Mouse (Mus musculus) MEL (cell line): Measurements from ENCODE around the gene Cisd3. TPM values are rescaled to one million over a fixed set of nuclear protein-coding genes. Genes with fewer than 3 reads are reported as not detected.
A peak's percentile ranks its signal among the peaks of the same experiment; 100 is the strongest.
"Not testable (repeated sequence)": the region's sequence is repeated elsewhere in the genome, so short reads cannot be mapped to it uniquely, and the experiment has no call there.

Experiments used
- DNase-seq: peaks from one replicate; pipeline ENCODE4 v3.0.0; 2011; ENCODE audit warnings: low read depth, low spot score
- H3K27ac ChIP-seq: 2 replicates; pipeline ENCODE4 v1.5.1; 2012; ENCODE audit warnings: low read depth, mild to moderate bottlenecking, control low read depth, low read length, moderate library complexity; ENCODE audit not compliant: control insufficient read depth
- H3K27me3 ChIP-seq, 2 experiments: fragments of 150-350 bp in 1 of 2; sonication (generic) in 1 of 2; 2 replicates each; pipeline ENCODE4 v1.6.1; 2012; ENCODE audit warnings: low read length in 2 of 2, mild to moderate bottlenecking in 2 of 2, improper control_type of control experiment in 1 of 2, moderate library complexity in 1 of 2; ENCODE audit not compliant: insufficient read depth in 2 of 2, control insufficient read depth in 1 of 2
- H3K36me3 ChIP-seq, 2 experiments: 2 replicates each; pipeline ENCODE4 v1.6.1; 2012 to 2014; ENCODE audit warnings: low read length in 2 of 2, improper control_type of control experiment in 1 of 2, inconsistent platforms in 1 of 2, mild to moderate bottlenecking in 1 of 2; ENCODE audit not compliant: insufficient read depth in 2 of 2, control insufficient read depth in 1 of 2
- H3K4me1 ChIP-seq, 2 experiments: fragments of 150-350 bp in 1 of 2; sonication (generic) in 1 of 2; 2 replicates each; pipeline ENCODE4 v1.6.1; 2012; ENCODE audit warnings: low read length in 2 of 2, improper control_type of control experiment in 1 of 2, mild to moderate bottlenecking in 1 of 2; ENCODE audit not compliant: insufficient read depth in 2 of 2, control insufficient read depth in 1 of 2
- H3K4me3 ChIP-seq, 2 experiments: fragments of 150-350 bp in 1 of 2; sonication (generic) in 1 of 2; 2 replicates each; pipeline ENCODE4 v1.5.1; 2012; ENCODE audit warnings: low read depth in 2 of 2, low read length in 2 of 2, mild to moderate bottlenecking in 2 of 2, moderate library complexity in 2 of 2, control low read depth in 1 of 2, improper control_type of control experiment in 1 of 2; ENCODE audit not compliant: control insufficient read depth in 1 of 2, insufficient read depth in 1 of 2
- H3K79me2 ChIP-seq: 2 replicates; pipeline ENCODE4 v1.6.1; 2012; ENCODE audit warnings: mild to moderate bottlenecking, low read length, moderate library complexity; ENCODE audit not compliant: control insufficient read depth, poor library complexity, insufficient read depth
- H3K9ac ChIP-seq: 2 replicates; pipeline ENCODE4 v1.6.1; 2012; ENCODE audit warnings: low read depth, mild to moderate bottlenecking, control low read depth, low read length, moderate library complexity; ENCODE audit not compliant: control insufficient read depth, poor library complexity, severe bottlenecking
- H3K9me3 ChIP-seq: fragments of 150-350 bp; sonication (generic); replicated peaks from 2 replicates; pipeline ENCODE4 v1.6.1; 2012; ENCODE audit warnings: mild to moderate bottlenecking, low read length, improper control_type of control experiment, moderate library complexity; ENCODE audit not compliant: insufficient read depth
- MAX ChIP-seq: IDR thresholded peaks from 2 replicates; pipeline ENCODE4 v1.6.1; 2011; ENCODE audit warnings: low read length, improper control_type of control experiment
- MEF2A ChIP-seq: IDR thresholded peaks from 2 replicates; pipeline ENCODE4 v1.6.1; 2014; ENCODE audit warnings: low read depth, mild to moderate bottlenecking, inconsistent platforms, low read length, improper control_type of control experiment; ENCODE audit not compliant: poor library complexity, insufficient replicate concordance, severe bottlenecking; ENCODE audit errors: extremely low read depth
- MYC ChIP-seq: IDR thresholded peaks from 2 replicates; pipeline ENCODE4 v1.6.1; 2011; ENCODE audit warnings: low read depth, mild to moderate bottlenecking, low read length, improper control_type of control experiment, moderate library complexity
- POLR2AphosphoS2 ChIP-seq: IDR thresholded peaks from 2 replicates; pipeline ENCODE4 v1.6.1; 2011; ENCODE audit warnings: low read length, improper control_type of control experiment
- RAD21 ChIP-seq: IDR thresholded peaks from 2 replicates; pipeline ENCODE4 v1.6.1; 2011; ENCODE audit warnings: mild to moderate bottlenecking, low read depth, low read length, improper control_type of control experiment
- TAL1 ChIP-seq: IDR thresholded peaks from 2 replicates; pipeline ENCODE4 v1.6.1; 2012; ENCODE audit warnings: mild to moderate bottlenecking, inconsistent platforms, low read length, moderate library complexity, mixed read lengths
- TBP ChIP-seq: IDR thresholded peaks from 2 replicates; pipeline ENCODE4 v1.8.0; 2011; ENCODE audit warnings: low read depth, low read length, improper control_type of control experiment
- USF2 ChIP-seq, 2 experiments: IDR thresholded peaks; 2 replicates each; pipeline ENCODE4 v1.6.1; 2011 to 2012; ENCODE audit warnings: improper control_type of control experiment in 2 of 2, low read length in 2 of 2, borderline replicate concordance in 1 of 2, inconsistent platforms in 1 of 2, low read depth in 1 of 2, mild to moderate bottlenecking in 1 of 2; ENCODE audit not compliant: insufficient read depth in 1 of 2
- polyA plus RNA-seq, 2 experiments: library from polyadenylated mRNA; stranded (reverse) in 1 of 2; unstranded in 1 of 2; fragments of >175 nt in 1 of 2; fragments of >200 nt in 1 of 2; gene quantifications; 2 replicates each; pipeline versions ENCODE4 v1.2.1 to v1.2.4; 2012; ENCODE audit warnings: low replicate concordance in 2 of 2, low read depth in 1 of 2; ENCODE audit not compliant: insufficient read length in 2 of 2, insufficient read depth in 1 of 2, missing spikeins in 1 of 2
- total RNA-seq: library from RNA; depleted of rRNA; stranded (reverse); fragments of 300-350 nt; gene quantifications from 2 replicates; pipeline ENCODE4 v1.2.3, GENCODE M21; 2012

The Cisd3 gene
- total and polyA plus RNA-seq, 3 experiments: 1.7 to 6.1 TPM; not detected in 1

DNA sequence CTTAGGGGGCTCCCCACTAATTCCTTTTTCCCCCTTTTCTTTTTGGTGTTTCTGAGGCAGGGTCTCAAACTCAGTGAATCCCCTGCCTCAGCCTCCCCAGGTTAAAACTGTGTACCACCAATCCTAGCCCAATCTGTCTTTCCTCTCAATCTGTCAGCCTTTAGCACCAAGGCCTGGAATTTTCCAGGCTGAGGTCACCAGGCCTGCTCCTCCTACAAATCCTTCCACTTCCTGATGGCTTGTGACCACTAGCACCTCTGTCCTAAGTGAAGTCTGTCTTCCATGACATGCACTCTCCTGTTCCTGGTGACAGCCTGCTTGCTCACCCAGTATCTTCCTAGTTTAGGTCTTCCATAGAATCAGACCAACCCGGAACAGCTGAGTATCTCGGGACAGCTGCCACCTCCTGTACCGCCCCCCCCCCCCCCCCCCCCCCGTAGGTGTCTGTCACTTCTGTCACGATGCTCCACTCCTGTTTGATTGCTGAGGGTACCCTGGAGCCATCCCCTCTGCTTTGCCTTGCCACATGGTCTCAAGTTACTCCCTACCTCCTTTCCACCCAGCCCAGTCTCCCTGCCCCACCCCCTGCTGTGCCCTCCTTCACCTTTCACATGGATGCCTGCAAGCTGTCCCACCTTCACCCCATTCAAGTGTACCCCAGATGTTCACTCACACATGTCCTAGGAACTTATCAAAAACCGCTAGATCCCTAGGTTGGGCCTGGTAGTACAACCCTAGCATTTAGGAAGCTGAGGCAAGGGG, 28.3 kb upstream of the Cisd3 start:
- no peak overlapping the region for H3K27ac ChIP-seq
- H3K9me3 ChIP-seq: no peaks in the 10 kb centered on the region
- peaks cover 4% of the 10 kb centered on the region; the same call in 1 of the 2 replicates for H3K79me2 ChIP-seq
- H3K4me1 ChIP-seq: peaks cover 8 to 13% of the 10 kb centered on the region in 2 experiments
- no peak overlapping the region for H3K4me3 ChIP-seq
- DNase-seq: no peak
- no peaks in the 10 kb centered on the region for H3K27me3 ChIP-seq
- H3K9ac ChIP-seq: no peak overlapping the region
- H3K36me3 ChIP-seq: peaks cover 0 to 7% of the 10 kb centered on the region in 2 experiments; a peak in 2 of 4 replicates
- no peak for TF ChIP-seq MYC
- TF ChIP-seq MAX: no peak
- TF ChIP-seq POLR2AphosphoS2: no peak
- no peak for TF ChIP-seq RAD21
- TF ChIP-seq MEF2A: no peak
- no peak for TF ChIP-seq TAL1

DNA sequence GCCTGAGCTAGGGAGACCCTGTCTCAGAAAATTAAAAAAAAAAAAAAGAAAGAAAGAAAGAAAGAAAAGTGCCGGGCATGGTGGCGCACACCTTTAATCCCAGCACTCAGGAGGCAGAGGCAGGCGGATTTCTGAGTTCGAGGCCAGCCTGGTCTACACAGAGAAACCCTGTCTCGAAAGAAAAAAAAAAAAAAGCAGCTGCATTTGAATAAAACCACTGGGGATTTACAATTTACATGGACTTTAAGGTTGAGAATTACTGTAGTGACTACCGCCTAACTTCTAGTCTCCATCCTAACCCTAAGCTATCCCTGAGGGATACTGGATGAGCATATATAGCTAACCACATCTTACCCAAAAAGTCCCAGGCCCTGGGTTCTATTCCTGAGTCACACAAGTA, 27.7 kb upstream of the Cisd3 start:
- not testable (repeated sequence) for H3K27ac ChIP-seq, DNase-seq, H3K9me3 ChIP-seq, H3K36me3 ChIP-seq, H3K4me3 ChIP-seq, H3K27me3 ChIP-seq, H3K79me2 ChIP-seq, H3K9ac ChIP-seq
- H3K4me1 ChIP-seq: peaks cover 8 to 13% of the 10 kb centered on the region in 2 experiments

DNA sequence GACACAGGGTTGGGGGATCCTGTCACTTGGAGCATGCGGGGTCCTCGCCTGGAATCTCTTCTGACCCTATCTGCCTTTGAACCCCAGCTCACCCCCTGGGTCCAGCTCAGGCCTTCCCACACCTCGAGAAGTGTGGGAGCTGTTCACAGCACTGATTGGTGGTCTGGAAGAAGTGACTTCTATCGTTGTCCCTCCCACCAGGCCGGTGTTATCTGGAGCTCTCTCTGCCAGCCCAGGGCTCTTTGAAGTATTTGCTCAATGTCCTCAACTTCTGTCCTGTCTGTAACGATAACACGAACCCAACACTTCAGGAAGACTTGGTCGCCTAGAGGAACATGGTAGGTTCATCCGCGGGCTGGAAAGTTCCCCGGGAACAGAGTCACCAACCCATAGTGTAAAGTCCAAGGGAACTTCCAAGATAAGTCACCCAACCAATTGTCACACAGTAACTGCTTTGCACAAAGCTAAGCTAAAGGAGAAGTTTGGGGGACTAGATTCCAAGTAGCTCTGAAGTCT, 26.8 kb upstream of the Cisd3 start:
- Histone ChIP-seq H3K4me1 (peaks cover 8 to 13% of the 10 kb centered on the region in 2 experiments), H3K4me3 (peak overlapping the region in 1 of 2 experiments; percentile 90; a peak in 1 of 4 replicates), H3K36me3 (peaks cover 0 to 7% of the 10 kb centered on the region in 2 experiments; a peak in 2 of 4 replicates), H3K79me2 (peaks cover 9% of the 10 kb centered on the region; the same call in 1 of the 2 replicates), H3K9me3 (no peaks in the 10 kb centered on the region), H3K27ac (peak overlapping the region; percentile 13; the same call in 1 of the 2 replicates), H3K27me3 (no peaks in the 10 kb centered on the region), H3K9ac (no peak overlapping the region; the same call in 1 of the 2 replicates)
- TF ChIP-seq TBP (peak; percentile 41; the same call in 1 of the 2 replicates), USF2 (IDR thresholded peaks at IDR 0.05; ENCODE audit: borderline replicate concordance in 1 of 2, insufficient read depth in 1 of 2, low read depth in 1 of 2, low read length in 2 of 2) (no peak)
- DNase-seq: no peak
